Mouse (Mus musculus): ENCODE measurements around the gene Ptprd. TPM values are rescaled to one million over a fixed set of nuclear protein-coding genes. Genes with fewer than 3 reads are reported as not detected.

Gene Ptprd
- total RNA-seq (2023), result under 1 TPM; 0.06 to 0.63 TPM

GRCm38 (mm10) chr4:78211529-78212494 is at the start of gene Ptprd:
Ptprd (minus strand) TSS chr4:78211961.

